Mouse (Mus musculus) adrenal gland, postnatal 4 days (tissue): ENCODE data around the gene Vat1. TPM values are rescaled to one million over a fixed set of nuclear protein-coding genes. Genes with fewer than 3 reads are reported as not detected.
"Not testable (repeated sequence)": the region's sequence is repeated elsewhere in the genome, so short reads cannot be mapped to it uniquely, and the experiment has no call there.

Experiments used
- DNase-seq, 2 experiments: peaks; one replicate each; pipeline ENCODE4 v3.0.0; 2021 to 2022; ENCODE audit warnings: low spot score in 2 of 2, mixed read lengths in 2 of 2
- long read RNA-seq, 2 experiments: library from polyadenylated mRNA; stranded (forward); transcript quantifications; one replicate each; pipeline ENCODE4 v2.0.0; 2021
- total RNA-seq, 2 experiments: library from RNA; stranded (reverse); gene quantifications; 2 replicates each; pipeline ENCODE4 v1.2.3; 2021

The Vat1 gene
- total RNA-seq, result 100 to 1,000 TPM; 103 to 105 TPM
- long read RNA-seq, experiment 1, partial matches to known transcripts, result 0 of 14 reads
- long read RNA-seq, experiment 1, other reads (novel, unspliced or antisense), result 11 of 14 reads
- long read RNA-seq, experiment 2, transcript Vat1-201 (6 exons, 2,766 nt), result major isoform, 19 of 40 reads
- long read RNA-seq, experiment 2, partial matches to known transcripts, result 1 of 40 reads
- long read RNA-seq, experiment 2, other reads (novel, unspliced or antisense), result 20 of 40 reads

GRCm38 (mm10) chr11:101465869-101466551 lies at the start of gene Vat1:
Gene Vat1, minus strand, starts transcription at chr11:101466230.
- DNase-seq, result peak; percentile 41 to 53

GRCm38 (mm10) chr11:101507090-101507489 lies 41.1 kb upstream of the Vat1 start:
- no peak for DNase-seq

- no peak for DNase-seq
Measured at GRCm38 (mm10) chr11:101506269-101506780, 40.3 kb upstream of the Vat1 start.

GRCm38 (mm10) chr11:101486126-101486525 lies 20.1 kb upstream of the Vat1 start:
- DNase-seq, result no peak

- no peak for DNase-seq
Measured at GRCm38 (mm10) chr11:101485509-101486028, 19.5 kb upstream of the Vat1 start.

- no peak for DNase-seq
Measured at GRCm38 (mm10) chr11:101484814-101485213, 18.8 kb upstream of the Vat1 start.

GRCm38 (mm10) chr11:101484245-101484644 lies 18.2 kb upstream of the Vat1 start:
- DNase-seq, result no peak

- no peak for DNase-seq
Measured at GRCm38 (mm10) chr11:101483804-101484203, 17.8 kb upstream of the Vat1 start.

- no peak for DNase-seq
Measured at GRCm38 (mm10) chr11:101480912-101481311, 14.9 kb upstream of the Vat1 start.

- no peak for DNase-seq
Measured at GRCm38 (mm10) chr11:101479171-101479635, 13.2 kb upstream of the Vat1 start.

- no peak for DNase-seq
Measured at GRCm38 (mm10) chr11:101477552-101478211, 11.7 kb upstream of the Vat1 start.

- DNase-seq, result no peak
Measured at GRCm38 (mm10) chr11:101477194-101477551, 11.1 kb upstream of the Vat1 start.

- not testable (repeated sequence) for DNase-seq
Measured at GRCm38 (mm10) chr11:101476361-101476760, 10.3 kb upstream of the Vat1 start.

- no peak for DNase-seq
Measured at GRCm38 (mm10) chr11:101474298-101474697, 8.3 kb upstream of the Vat1 start.

GRCm38 (mm10) chr11:101473686-101474085 lies 7.7 kb upstream of the Vat1 start:
- not testable (repeated sequence) for DNase-seq

GRCm38 (mm10) chr11:101472336-101472735 lies 6.3 kb upstream of the Vat1 start:
- no peak for DNase-seq

- no peak for DNase-seq
Measured at GRCm38 (mm10) chr11:101471926-101472325, 5.9 kb upstream of the Vat1 start.

- no peak for DNase-seq
Measured at GRCm38 (mm10) chr11:101470206-101470605, 4.2 kb upstream of the Vat1 start.

- DNase-seq, result no peak
Measured at GRCm38 (mm10) chr11:101469155-101469554, 3.1 kb upstream of the Vat1 start.

- DNase-seq, result no peak
Measured at GRCm38 (mm10) chr11:101468731-101469130, 2.7 kb upstream of the Vat1 start.

GRCm38 (mm10) chr11:101468263-101468688 lies 2.2 kb upstream of the Vat1 start:
- no peak for DNase-seq
